Mouse (Mus musculus) spleen, postnatal 4 days (tissue): ENCODE data around the gene Tor3a.

ENCODE experiments used
- DNase-seq, 2 experiments: peaks; one replicate each; pipeline ENCODE4 v3.0.0; 2022; ENCODE audit warnings: low spot score in 2 of 2

The Tor3a gene

DNA sequence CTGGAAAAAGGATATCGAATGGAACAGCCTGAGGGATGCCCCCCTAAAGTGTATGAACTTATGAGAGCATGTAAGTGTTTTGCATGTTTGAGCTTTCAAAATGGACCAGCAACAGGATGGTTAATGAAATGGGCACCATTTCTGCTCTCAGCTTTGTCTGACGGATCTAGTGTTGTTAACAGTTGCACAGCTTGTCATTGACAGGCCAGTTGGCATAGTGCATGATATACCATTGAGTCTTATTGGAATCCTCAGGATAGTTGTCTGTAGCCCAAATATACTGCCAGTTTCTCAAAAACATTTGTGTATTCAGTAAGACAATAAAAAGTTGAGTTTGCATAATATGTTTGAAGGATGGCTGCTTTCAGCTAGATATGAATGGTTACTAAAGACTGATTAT lies 39.0 kb downstream of the Tor3a start:
- no peak for DNase-seq

DNA sequence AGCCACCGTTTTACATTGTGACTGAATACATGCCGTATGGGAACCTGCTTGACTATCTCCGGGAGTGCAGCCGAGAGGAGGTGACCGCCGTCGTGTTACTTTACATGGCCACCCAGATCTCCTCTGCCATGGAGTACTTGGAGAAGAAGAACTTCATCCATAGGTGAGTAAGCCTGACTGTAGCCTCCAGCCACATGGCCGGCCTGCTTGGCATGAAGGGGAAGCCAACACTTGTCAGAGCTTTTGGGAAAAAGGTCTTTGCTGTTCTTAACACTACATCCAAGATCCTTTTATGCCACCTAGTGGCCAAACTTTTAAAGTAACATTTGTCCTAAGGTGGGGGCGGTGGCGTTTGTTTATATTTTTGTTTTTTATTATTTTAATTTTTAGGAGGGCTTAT lies 41.1 kb downstream of the Tor3a start:
- no peak for DNase-seq

DNA sequence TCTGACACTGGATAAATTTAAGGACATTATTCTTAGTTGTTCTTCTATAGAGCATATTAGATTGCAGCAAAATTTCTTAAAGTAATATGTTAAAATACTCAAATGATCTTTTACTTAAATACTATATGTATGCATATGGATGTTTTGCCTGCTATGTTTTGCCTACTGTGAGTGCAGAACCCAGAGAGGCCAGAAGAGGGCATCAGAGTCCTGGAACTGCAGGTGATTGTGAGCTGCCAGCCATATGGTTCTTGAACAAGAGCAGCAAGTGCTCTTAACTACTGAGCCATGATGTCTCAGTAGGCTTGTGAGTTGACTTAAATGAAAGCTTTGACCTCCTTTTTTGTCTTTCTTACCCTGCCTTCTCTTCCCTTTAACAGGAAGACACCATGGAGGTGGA lies 43.2 kb downstream of the Tor3a start:
- DNase-seq = peak in 1 of 2 experiments; percentile 34

DNA sequence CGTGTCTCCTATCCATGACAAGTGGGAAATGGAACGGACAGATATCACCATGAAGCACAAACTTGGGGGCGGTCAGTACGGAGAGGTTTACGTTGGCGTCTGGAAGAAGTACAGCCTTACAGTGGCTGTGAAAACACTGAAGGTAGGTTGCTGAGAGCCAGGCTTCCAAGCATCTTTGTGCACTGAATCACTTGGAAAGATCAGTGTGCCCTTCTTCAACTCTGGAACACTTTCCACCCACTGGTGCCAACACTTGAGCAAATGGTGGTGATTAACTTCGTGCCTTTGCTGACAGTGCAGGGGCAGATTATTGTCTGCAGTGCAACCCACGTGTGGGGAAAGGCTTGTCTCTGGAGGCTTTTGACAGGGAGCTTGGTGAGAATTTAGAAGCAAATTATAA lies 44.2 kb downstream of the Tor3a start:
- no peak for DNase-seq

DNA sequence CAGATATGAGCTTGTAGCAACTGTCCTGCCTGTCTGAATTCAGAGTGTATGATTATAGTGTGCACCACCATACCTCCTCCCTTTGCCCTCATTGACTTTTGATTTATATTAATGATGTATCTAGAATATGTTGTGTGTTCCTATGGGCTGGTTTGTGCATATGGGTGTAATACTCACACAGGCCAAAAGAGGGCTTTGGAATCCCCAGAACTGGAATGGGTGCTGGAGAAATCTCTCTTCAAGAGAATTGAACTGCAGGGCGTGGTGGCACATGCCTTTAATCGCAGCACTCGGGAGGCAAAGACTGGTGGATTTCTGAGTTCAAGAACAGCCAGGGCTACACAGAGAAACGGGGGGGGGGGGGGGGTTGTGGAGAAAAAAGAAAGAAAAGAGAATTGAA lies 47.4 kb downstream of the Tor3a start:
- DNase-seq = no peak

DNA sequence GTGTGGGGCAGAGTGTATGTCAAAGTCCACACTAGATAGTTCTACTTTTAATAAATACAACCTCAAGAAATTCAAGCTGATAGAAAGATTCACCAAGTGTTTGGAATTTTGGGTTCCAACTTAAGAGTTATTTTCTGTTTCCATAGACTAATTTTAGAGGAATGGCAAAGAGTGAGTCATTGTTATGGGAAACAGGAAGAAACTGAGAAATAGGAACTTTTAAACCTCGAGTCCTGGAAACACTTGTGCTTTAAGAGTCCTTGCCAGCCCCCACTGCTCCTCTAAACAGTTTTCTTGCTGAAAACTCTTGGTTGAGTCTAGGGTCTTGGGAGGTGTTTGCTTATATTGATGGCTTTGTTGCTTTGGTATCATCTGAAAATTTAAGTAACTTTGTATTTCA lies 49.9 kb downstream of the Tor3a start:
- DNase-seq = no peak

DNA sequence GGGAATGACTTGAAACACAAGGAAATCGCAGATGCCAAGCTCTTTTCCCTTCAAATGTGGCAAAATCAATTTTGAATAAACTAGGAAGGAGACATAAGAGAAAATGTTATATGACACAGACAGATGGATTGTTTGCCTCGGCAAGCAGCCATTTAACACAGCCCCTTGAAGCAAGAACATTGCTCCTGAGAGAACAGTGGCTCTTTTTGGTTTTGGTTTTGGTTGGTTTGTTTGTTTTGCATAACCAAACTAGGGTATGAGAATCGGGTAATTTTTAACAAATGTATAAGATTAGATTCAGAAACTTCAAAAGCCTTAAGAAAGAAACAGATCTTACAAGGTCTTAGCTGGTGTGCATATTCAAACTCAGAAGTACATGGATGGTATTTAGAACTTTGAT lies 53.2 kb downstream of the Tor3a start:
- no peak for DNase-seq

DNA sequence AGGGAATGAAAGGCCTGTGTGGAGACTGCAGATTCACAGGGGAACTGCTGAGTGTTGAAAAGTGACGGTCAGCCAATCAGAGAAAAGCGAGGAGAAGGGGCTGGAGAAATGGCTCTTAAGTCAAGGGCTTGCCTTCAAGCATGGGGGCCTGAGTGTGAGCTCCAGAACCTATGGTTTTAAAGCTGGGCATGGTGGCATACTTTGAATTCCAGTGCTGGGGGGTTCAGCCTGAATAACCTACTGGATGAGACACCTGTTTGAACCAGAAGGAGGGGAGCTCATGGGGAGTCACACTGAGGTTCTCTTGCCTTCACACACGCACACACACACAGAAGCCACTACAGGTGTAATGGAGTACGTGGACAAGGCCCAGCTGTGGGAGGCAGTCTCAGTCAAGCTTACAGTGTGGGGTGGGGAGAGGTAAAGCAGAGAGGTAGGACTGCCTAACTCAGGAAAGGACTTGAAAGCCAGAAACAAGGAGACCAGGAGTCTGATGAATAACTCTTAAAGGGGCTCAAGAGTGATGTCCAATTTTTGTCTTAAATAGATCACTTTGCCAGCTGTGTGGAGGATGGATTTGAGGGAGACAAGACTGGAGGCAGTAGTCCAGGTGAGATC lies 53.8 kb downstream of the Tor3a start:
- DNase-seq = no peak

DNA sequence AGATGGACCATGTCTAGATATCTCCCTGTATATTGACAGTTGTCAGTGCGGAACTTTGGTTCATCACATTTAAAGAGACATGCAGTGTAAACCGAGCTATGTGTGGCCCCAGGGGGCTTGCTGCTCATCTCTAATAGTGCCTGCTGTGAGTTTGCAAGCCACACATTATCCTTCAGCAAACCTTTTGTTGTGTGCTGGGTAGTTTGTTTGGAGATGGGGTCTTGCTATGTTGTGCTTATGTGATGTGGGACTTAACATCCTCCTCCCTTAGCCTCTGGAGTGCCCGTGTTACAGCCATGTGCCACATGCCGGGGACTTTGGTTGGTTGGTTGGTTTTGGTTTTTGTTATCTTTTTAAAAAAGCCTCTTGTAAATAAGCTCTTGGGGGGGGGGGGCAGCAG lies 56.3 kb downstream of the Tor3a start:
- no peak for DNase-seq

DNA sequence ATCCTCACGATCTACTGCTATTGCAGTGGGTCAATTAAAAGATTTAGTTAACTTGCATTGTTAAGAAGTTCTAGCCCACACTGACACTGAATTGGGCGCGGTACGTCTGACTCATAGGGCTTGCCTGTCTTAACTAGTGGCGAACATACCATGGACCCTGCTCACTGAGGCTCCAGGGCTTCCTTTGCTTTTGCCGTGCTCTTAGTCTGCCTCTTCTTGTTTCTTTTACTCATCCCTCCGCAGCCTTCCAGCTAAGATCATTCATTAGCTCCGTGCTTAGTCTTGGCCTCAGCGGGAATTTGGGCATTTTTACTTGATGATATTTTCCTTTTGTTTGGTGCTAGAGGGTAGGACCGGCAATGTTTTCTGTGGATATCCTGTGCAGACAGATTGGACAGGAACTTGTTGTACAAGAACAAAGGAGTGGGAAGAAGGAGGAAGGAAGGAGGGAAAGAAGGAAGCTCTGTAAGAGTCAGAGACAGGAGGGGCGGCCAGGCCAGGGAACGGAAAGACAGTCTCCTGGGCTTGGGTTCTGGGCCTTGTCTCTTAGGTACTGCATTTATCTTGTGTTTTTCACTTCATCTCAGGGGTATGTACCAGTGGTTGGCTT lies 57.1 kb downstream of the Tor3a start:
- DNase-seq = no peak

DNA sequence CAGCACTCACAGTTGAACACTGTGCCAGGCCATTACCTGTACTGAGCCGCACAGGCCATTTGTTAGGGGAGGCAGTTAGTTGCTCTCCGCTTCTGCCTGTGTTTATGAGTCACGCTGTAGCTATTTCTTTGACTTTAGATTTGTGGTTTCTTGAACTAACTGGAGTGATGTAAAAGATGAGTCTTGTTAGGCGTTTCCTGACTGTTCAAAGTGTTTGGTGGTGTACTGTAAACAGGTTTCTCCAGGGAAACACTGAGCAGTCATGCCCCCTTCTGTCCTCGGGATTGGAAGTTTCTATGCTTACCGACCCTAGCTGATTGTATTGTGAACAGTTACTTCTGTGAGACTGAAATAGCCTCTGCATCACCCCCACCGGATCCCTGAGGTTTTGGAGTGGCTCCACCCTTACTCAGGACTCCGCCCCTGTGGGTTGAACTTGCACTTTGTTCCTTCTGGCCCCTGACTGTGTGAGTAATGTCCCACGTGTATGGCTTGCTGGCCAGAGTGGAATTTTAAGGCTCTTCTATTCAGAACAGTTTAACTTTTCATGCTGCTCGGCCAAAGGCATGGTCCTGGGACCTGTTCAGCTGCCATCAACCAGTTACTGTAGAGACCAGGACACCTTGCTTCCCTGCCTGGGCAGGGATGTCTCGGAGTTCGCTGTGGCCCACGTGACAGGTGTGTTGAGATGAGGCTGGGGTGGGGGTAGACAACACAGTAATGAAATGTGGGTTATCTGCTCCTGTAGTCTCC lies 58.6 kb downstream of the Tor3a start:
- peak; percentile 69 to 80 for DNase-seq

DNA sequence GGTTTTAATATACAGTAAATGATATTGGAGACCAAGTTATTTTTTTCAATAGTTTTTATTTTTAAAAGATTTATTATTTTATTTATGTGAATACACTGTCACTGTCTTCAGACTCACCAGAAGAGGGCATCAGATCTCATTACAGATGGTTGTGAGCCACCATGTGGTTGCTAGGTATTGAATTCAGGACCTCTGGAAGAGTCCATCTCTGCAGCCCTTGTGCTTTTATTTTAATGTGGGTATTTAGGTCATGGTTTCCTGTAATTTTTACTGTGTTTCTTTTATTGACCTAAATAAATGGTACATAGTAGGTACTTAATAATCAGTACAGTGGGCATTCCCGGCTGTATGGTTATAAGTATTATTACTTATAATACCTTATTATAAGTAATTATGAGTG lies 59.4 kb downstream of the Tor3a start:
- DNase-seq = no peak

DNA sequence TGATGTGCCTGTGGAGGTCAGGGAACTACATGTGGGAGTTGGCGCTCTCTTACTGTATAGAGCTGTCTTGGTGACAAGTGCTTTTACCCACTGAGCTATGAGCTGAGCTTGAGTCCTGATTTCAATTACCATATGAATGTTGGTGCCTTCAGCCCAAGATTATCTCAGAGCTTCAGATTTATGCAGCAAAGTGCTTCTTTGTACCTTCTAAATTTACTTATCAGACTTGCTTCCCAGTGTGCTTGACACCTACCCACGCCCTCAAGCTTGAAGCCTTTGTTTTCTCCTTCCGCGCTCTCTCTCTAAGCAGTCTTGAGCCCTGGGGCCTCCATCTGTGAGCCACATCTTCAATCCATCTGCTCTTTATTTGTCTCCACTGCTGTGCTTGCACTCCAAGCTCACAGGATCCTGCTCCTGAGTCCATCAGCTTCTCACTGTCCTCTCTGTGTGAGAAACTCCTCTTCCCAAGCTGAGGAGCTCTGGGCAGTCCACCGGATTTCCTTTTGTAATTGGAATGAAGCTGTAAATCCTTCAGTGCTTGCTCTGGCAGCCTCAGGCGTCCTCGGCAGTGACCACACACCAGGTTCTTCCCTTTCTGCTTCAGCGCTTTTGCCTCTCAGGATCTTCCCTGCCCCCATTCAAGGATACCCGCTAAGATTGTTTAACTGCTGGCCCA lies 60.2 kb downstream of the Tor3a start:
- DNase-seq = no peak

DNA sequence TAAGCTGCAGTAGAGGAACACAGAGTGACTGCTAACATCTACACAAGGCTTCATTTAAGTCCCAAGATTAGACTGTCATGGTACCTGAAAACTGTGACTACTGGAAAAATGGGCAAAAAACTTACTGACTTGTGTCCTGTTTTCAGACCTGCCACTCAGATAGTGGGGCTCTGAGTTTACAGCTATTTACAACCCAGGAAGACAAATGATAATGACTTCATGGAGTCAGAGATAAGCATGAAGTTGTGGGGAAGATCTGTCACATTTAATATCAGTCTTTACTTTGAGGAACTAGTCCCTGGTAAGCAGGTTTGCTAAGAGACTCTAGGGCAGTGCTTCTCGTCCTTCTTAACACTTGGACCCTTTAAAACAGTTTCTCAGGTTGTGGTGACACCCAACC lies 63.9 kb downstream of the Tor3a start:
- no peak for DNase-seq

DNA sequence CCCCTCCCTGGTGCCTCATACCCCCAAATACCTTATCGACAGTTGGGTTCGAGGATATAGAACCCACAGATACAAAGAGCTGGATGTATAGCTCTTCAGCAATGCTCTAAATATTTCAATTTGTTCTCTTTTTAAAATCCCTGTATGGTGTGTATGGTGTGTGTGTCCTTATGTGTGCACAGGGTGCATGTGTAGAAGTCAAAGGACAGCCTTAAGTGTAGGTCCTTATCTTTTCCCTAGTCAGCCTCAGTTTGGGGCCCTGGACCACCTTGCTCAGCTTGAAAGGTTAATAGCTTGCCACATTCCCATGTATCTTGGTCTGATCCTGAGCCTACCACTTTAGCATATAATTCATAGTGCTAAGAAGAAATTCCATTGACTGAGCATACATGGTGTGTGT lies 65.7 kb downstream of the Tor3a start:
- DNase-seq = no peak

DNA sequence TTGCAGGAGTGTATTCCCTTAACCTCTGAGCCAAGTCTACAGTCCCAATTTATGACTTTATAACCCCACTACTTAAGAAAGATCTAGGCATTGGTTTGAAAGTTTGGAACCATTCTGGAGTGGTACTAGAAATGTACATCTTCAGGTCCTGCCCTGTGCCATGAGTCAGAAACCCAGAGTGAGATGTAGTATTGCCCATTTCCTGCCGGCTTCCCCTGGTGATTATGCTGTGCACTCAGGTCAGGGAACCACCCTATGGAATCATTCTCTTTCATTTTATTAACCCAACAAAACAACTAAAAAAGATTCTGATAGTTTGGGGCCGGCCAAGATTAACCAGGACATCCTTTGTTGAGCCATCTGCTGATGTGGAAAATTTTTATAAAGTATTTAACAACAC lies 68.2 kb downstream of the Tor3a start:
- DNase-seq = no peak

DNA sequence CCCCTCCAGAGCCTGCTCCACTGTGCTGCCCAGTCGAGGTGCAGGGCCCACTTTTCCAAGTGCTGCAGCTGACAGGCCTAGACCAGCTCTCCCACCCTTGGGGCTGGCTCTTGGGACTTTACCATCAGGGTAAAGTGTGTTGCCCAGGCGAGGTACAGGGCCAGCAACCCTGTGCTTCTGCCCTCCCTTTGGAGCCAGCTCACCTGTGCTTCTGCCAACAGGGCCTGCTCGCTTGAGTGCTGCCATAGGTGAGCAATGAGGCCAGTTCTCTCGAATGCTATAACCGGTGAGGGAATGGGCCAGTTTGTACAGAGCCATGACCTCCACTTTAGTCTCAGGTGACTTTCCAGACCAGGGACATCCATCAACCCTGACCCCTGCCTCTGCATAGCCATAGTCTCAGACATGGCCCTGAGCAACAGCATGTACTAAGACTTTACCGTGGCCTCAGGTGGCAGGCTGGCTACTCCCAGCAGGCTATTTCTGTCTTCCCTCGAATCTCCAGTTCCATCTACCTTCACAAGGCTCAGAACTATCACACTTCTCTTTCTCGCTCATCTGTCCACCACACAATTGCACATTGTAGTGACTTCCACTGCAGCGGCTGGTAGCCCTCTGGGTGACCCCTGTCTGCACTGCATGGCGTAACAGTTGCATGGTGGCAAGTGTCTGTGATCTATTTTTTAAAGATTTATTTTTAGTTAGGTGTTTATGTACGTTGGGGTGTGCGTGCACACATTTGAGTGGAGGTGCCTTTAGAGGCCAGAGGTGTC lies 68.9 kb downstream of the Tor3a start:
- DNase-seq = no peak
